8 mouse cellular contexts compared by ENCODE assay signal in genomic region chr11:20531992-20532881, GRCm38 (mm10). TPM values are rescaled to one million over a fixed set of nuclear protein-coding genes. Genes with fewer than 3 reads are reported as not detected.
DNase-seq lines count a peak whose midpoint lies in the region; ATAC-seq and TF ChIP-seq lines count a peak whose summit lies in the region.

No protein-coding gene starts in this region.

- peaks cover 11% of the 10 kb centered on the region; the same call in 1 of the 2 replicates for H3K4me1 ChIP-seq in embryonic facial prominence, embryonic 15.5 days
- H3K4me1 ChIP-seq in heart, embryonic 14.5 days (ENCODE audit: control insufficient read depth in 2 of 2, insufficient read depth in 2 of 2, low read length in 2 of 2), result peaks cover 0 to 5% of the 10 kb centered on the region in 2 experiments; a peak in 3 of 4 replicates
- H3K4me1 ChIP-seq in kidney, postnatal 0 days (replicated peaks; ENCODE audit: insufficient read depth, low read length), result 0 out of 2 replicates have a peak, but pooled peaks cover 4% of the 10 kb centered on the region
- H3K4me1 ChIP-seq in liver, postnatal 0 days (ENCODE audit: insufficient read depth), result peaks cover 12% of the 10 kb centered on the region
- no peaks in the 10 kb centered on the region for H3K4me1 ChIP-seq in neural tube, embryonic 11.5 days (ENCODE audit: control insufficient read depth, insufficient read depth, low read length)

- ATAC-seq in CD4-positive, CD25-positive, alpha-beta regulatory T cell, adult 4 months, result peak; percentile 85
- peak; percentile 96 for ATAC-seq in embryonic facial prominence, embryonic 15.5 days (ENCODE audit: insufficient number of reproducible peaks, low FRiP score, low TSS enrichment, low read depth)
- peak; percentile 89 for ATAC-seq in heart, embryonic 14.5 days (ENCODE audit: insufficient number of reproducible peaks, insufficient read depth, low FRiP score, low read depth)
- peak; percentile 81 for ATAC-seq in kidney, postnatal 0 days (replicated peaks; ENCODE audit: low FRiP score, low read depth)
- peak; percentile 58 for ATAC-seq in liver, postnatal 0 days
- peak; percentile 83 for ATAC-seq in neural tube, embryonic 11.5 days (ENCODE audit: insufficient read depth, low FRiP score, low TSS enrichment)

- no peaks in the 10 kb centered on the region for H3K27me3 ChIP-seq in embryonic facial prominence, embryonic 15.5 days
- H3K27me3 ChIP-seq in heart, embryonic 14.5 days (ENCODE audit: control insufficient read depth, insufficient read depth, low read length), result no peaks in the 10 kb centered on the region
- no peaks in the 10 kb centered on the region for H3K27me3 ChIP-seq in kidney, postnatal 0 days (ENCODE audit: insufficient read depth, low read length)
- H3K27me3 ChIP-seq in liver, postnatal 0 days (ENCODE audit: insufficient read depth, low read length), result no peaks in the 10 kb centered on the region
- H3K27me3 ChIP-seq in neural tube, embryonic 11.5 days (ENCODE audit: control insufficient read depth, insufficient read depth, low read length), result no peaks in the 10 kb centered on the region

- peak overlapping the region; percentile 96 for H3K27ac ChIP-seq in embryonic facial prominence, embryonic 15.5 days (replicated peaks)
- peak overlapping the region; percentile 95 to 99 for H3K27ac ChIP-seq in heart, embryonic 14.5 days (replicated peaks in 1 of 2; ENCODE audit: control insufficient read depth in 1 of 2, insufficient read depth in 1 of 2, low read depth in 2 of 2, low read length in 2 of 2)
- H3K27ac ChIP-seq in kidney, postnatal 0 days, result peak overlapping the region; percentile 70
- peak overlapping the region; percentile 34; the same call in 1 of the 2 replicates for H3K27ac ChIP-seq in liver, postnatal 0 days (ENCODE audit: low read depth)
- no peak overlapping the region for H3K27ac ChIP-seq in neural tube, embryonic 11.5 days (ENCODE audit: low read depth, low read length)

- H3K9ac ChIP-seq in embryonic facial prominence, embryonic 15.5 days, result peak overlapping the region; percentile 47
- H3K9ac ChIP-seq in heart, embryonic 14.5 days (ENCODE audit: low read length), result peak overlapping the region; percentile 91
- H3K9ac ChIP-seq in kidney, postnatal 0 days (ENCODE audit: low read depth, low read length), result peak overlapping the region; percentile 61
- peak overlapping the region; percentile 55 for H3K9ac ChIP-seq in liver, postnatal 0 days (replicated peaks)
- H3K9ac ChIP-seq in neural tube, embryonic 11.5 days (ENCODE audit: low read length), result peak overlapping the region; percentile 73

- H3K9me3 ChIP-seq in embryonic facial prominence, embryonic 15.5 days (replicated peaks), result no peaks in the 10 kb centered on the region
- H3K9me3 ChIP-seq in heart, embryonic 14.5 days (ENCODE audit: control insufficient read depth, low read length), result no peaks in the 10 kb centered on the region
- H3K9me3 ChIP-seq in kidney, postnatal 0 days (replicated peaks; ENCODE audit: low read length), result no peaks in the 10 kb centered on the region
- no peaks in the 10 kb centered on the region for H3K9me3 ChIP-seq in liver, postnatal 0 days (ENCODE audit: low read length)
- no peaks in the 10 kb centered on the region for H3K9me3 ChIP-seq in neural tube, embryonic 11.5 days (ENCODE audit: control insufficient read depth, low read length)

- H3K4me3 ChIP-seq in embryonic facial prominence, embryonic 15.5 days (replicated peaks), result peak overlapping the region; percentile 58
- peak overlapping the region; percentile 58 to 83 for H3K4me3 ChIP-seq in heart, embryonic 14.5 days (ENCODE audit: control insufficient read depth in 1 of 2, insufficient read depth in 1 of 2, low read depth in 1 of 2, low read length in 2 of 2)
- H3K4me3 ChIP-seq in kidney, postnatal 0 days (replicated peaks; ENCODE audit: low read depth, low read length), result peak overlapping the region; percentile 56
- peak overlapping the region; percentile 57 for H3K4me3 ChIP-seq in liver, postnatal 0 days (ENCODE audit: low read depth, low read length)
- H3K4me3 ChIP-seq in neural tube, embryonic 11.5 days (ENCODE audit: low read depth, low read length), result peak overlapping the region; percentile 47

- DNase-seq in adrenal gland, postnatal 36 days, result peak; percentile 64 to 78
- peak; percentile 87 for DNase-seq in kidney, postnatal 0 days (ENCODE audit: low spot score)
- peak; percentile 51 for DNase-seq in liver, postnatal 0 days
- DNase-seq in neural tube, embryonic 11.5 days (ENCODE audit: low spot score), result peak; percentile 76
- DNase-seq in thymus, postnatal 0 days (ENCODE audit: low spot score), result peak; percentile 65

- H3K36me3 ChIP-seq in embryonic facial prominence, embryonic 15.5 days, result no peaks in the 10 kb centered on the region
- no peaks in the 10 kb centered on the region for H3K36me3 ChIP-seq in heart, embryonic 14.5 days (ENCODE audit: control insufficient read depth, insufficient read depth, low read length)
- no peaks in the 10 kb centered on the region for H3K36me3 ChIP-seq in kidney, postnatal 0 days (ENCODE audit: insufficient read depth, low read length)
- no peaks in the 10 kb centered on the region for H3K36me3 ChIP-seq in liver, postnatal 0 days (replicated peaks; ENCODE audit: insufficient read depth, low read length)
- H3K36me3 ChIP-seq in neural tube, embryonic 11.5 days (ENCODE audit: control insufficient read depth, insufficient read depth, low read length), result no peaks in the 10 kb centered on the region

- 0% methylated on average over 39 of the region's 42 CpGs for WGBS in embryonic facial prominence, embryonic 15.5 days
- WGBS in heart, embryonic 14.5 days, result under 1% methylated on average over 41 of the region's 42 CpGs
- under 1% methylated on average over 42 of the region's 42 CpGs for WGBS in kidney, postnatal 0 days
- under 1% methylated on average over 40 of the region's 42 CpGs for WGBS in liver, postnatal 0 days (ENCODE audit: insufficient replicate concordance)
- WGBS in neural tube, embryonic 11.5 days, result under 1% methylated on average over 42 of the region's 42 CpGs

- peak overlapping the region; percentile 78 for H3K4me2 ChIP-seq in embryonic facial prominence, embryonic 15.5 days (replicated peaks)
- peak overlapping the region; percentile 94 for H3K4me2 ChIP-seq in heart, embryonic 14.5 days (ENCODE audit: low read length)
- H3K4me2 ChIP-seq in kidney, postnatal 0 days (ENCODE audit: low read length), result peak overlapping the region; percentile 80
- H3K4me2 ChIP-seq in liver, postnatal 0 days (ENCODE audit: low read depth, low read length), result peak overlapping the region; percentile 93
- H3K4me2 ChIP-seq in neural tube, embryonic 11.5 days (ENCODE audit: low read depth), result peak overlapping the region; percentile 75

- TF ChIP-seq EP300 in liver, postnatal 0 days (IDR thresholded peaks at IDR 0.05; ENCODE audit: low read depth), result no peak

- TF ChIP-seq CTCF in kidney, postnatal 0 days (IDR thresholded peaks at IDR 0.05; ENCODE audit: low read depth), result peak; percentile 38; the same call in 1 of the 2 replicates
- TF ChIP-seq CTCF in liver, postnatal 0 days (IDR thresholded peaks at IDR 0.05; ENCODE audit: low read depth), result no peak

RNA-seq across cellular contexts. Expression of gene Sertad2, which starts 10.8 kb away (rescaled TPM):
- polyA plus RNA-seq in CD4-positive, CD25-positive, alpha-beta regulatory T cell, adult 4 months (2017; shearing (Covaris generic)), result 10 to 100 TPM; 18.5 TPM
- total RNA-seq in adrenal gland, postnatal 36 days (2021), result 10 to 100 TPM; 11.1 to 14.2 TPM
- 47.9 and 52.4 TPM in 2 replicates for polyA plus RNA-seq in embryonic facial prominence, embryonic 15.5 days (2015; fragmentation: Nextera tagmentation; extraction: Ambion mirVana)
- 33.5 and 36.9 TPM in 2 replicates for polyA plus RNA-seq in heart, embryonic 14.5 days (2014; fragmentation: Nextera tagmentation; extraction: Ambion mirVana)
- polyA plus RNA-seq in kidney, postnatal 0 days (2015; fragmentation: Nextera tagmentation; extraction: Ambion mirVana), result 36.0 and 40.9 TPM in 2 replicates
- polyA plus RNA-seq in liver, postnatal 0 days (2015; fragmentation: Nextera tagmentation; extraction: Ambion mirVana), result 24.0 and 28.2 TPM in 2 replicates
- 22.3 and 25.7 TPM in 2 replicates for polyA plus RNA-seq in neural tube, embryonic 11.5 days (2014; fragmentation: Nextera tagmentation; extraction: Ambion mirVana)
- 26.9 and 29.2 TPM in 2 replicates for polyA plus RNA-seq in thymus, postnatal 0 days (2015; fragmentation: Nextera tagmentation; extraction: Ambion mirVana)
